Mouse (Mus musculus) C2C12 (cell line): ENCODE results near the gene Egflam.

Source experiments
- CEBPB ChIP-seq: IDR thresholded peaks from one replicate; pipeline ENCODE4 v1.6.1; 2011; ENCODE audit warnings: low read depth, mild to moderate bottlenecking, control low read depth, moderate library complexity
- CTCF ChIP-seq: IDR thresholded peaks from one replicate; pipeline ENCODE4 v1.5.1; 2011; ENCODE audit not compliant: control insufficient read depth, insufficient read depth, insufficient read length
- FOSL1 ChIP-seq: IDR thresholded peaks from one replicate; pipeline ENCODE4 v1.8.0; 2011; ENCODE audit warnings: mild to moderate bottlenecking, low read length; ENCODE audit not compliant: poor library complexity, insufficient read depth, severe bottlenecking
- MAX ChIP-seq: IDR thresholded peaks from one replicate; pipeline ENCODE4 v1.6.1; 2011; ENCODE audit warnings: mild to moderate bottlenecking, control low read depth
- MYOD1 ChIP-seq: IDR thresholded peaks from one replicate; pipeline ENCODE4 v1.6.1; 2011; ENCODE audit warnings: low read depth; ENCODE audit not compliant: control insufficient read depth, insufficient read length
- MYOG ChIP-seq: IDR thresholded peaks from one replicate; pipeline ENCODE4 v1.6.1; 2011; ENCODE audit not compliant: control insufficient read depth, insufficient read length; ENCODE audit errors: extremely low read depth
- USF1 ChIP-seq: IDR thresholded peaks from one replicate; pipeline ENCODE4 v1.6.1; 2011; ENCODE audit warnings: low read depth, mild to moderate bottlenecking, control low read depth, moderate library complexity

- no peak for TF ChIP-seq CTCF
- TF ChIP-seq MAX, result no peak
- TF ChIP-seq USF1, result no peak
- TF ChIP-seq CEBPB, result no peak
- no peak for TF ChIP-seq MYOD1
- no peak for TF ChIP-seq MYOG
- no peak for TF ChIP-seq FOSL1
These were observed 82.7 kb downstream of the Egflam start for GRCm38 (mm10) chr15:7315539-7315938.
